Mouse (Mus musculus) intestine, embryonic 16.5 days (tissue): ENCODE data around the gene Ccdc61. TPM values are rescaled to one million over a fixed set of nuclear protein-coding genes. Genes with fewer than 3 reads are reported as not detected.

Experiments used
- ATAC-seq: fragments of 200-750 bp; cut with Nextera tagmentation; 2 replicates; pipeline ENCODE4 v1.8.0; 2017; ENCODE audit warnings: moderate TSS enrichment, moderate library complexity
- H3K27ac ChIP-seq: fragments of 300-500 bp; sonication (generic); 2 replicates; pipeline ENCODE4 v1.5.1; 2014; ENCODE audit warnings: mild to moderate bottlenecking, low read length
- H3K27me3 ChIP-seq: fragments of 300-500 bp; sonication (generic); replicated peaks from 2 replicates; pipeline ENCODE4 v1.6.1; 2014; ENCODE audit warnings: low read length, control low read depth, mixed read lengths; ENCODE audit not compliant: control insufficient read depth, insufficient read depth
- H3K36me3 ChIP-seq: fragments of 300-500 bp; sonication (generic); 2 replicates; pipeline ENCODE4 v1.6.1; 2014; ENCODE audit warnings: low read length, control low read depth; ENCODE audit not compliant: control insufficient read depth, insufficient read depth
- H3K4me1 ChIP-seq: fragments of 300-500 bp; sonication (generic); 2 replicates; pipeline ENCODE4 v1.6.1; 2014; ENCODE audit warnings: low read length, control low read depth, mixed read lengths; ENCODE audit not compliant: control insufficient read depth, insufficient read depth
- H3K4me2 ChIP-seq: fragments of 300-500 bp; sonication (generic); 2 replicates; pipeline ENCODE4 v1.6.1; 2014; ENCODE audit warnings: low read depth, low read length, control low read depth
- H3K4me3 ChIP-seq: fragments of 300-500 bp; sonication (generic); 2 replicates; pipeline ENCODE4 v1.5.1; 2014; ENCODE audit warnings: mild to moderate bottlenecking, low read length
- H3K9ac ChIP-seq: fragments of 300-500 bp; sonication (generic); 2 replicates; pipeline ENCODE4 v1.6.1; 2014; ENCODE audit warnings: low read depth, low read length
- H3K9me3 ChIP-seq: fragments of 300-500 bp; sonication (generic); 2 replicates; pipeline ENCODE4 v1.6.1; 2016; ENCODE audit warnings: low read length, control low read depth; ENCODE audit not compliant: control insufficient read depth
- WGBS: fragments of 180-500 bp; shearing (Covaris S2); extraction: QIAGEN DNeasy Blood & Tissue Kit; methylation state at CpG from one replicate; pipeline ENCODE4 v1.1.7; 2014; 5-methylcytosine and 5-hydroxymethylcytosine counted together
- polyA plus RNA-seq: library from polyadenylated mRNA; unstranded; fragments of >200 nt; fragmentation: Nextera tagmentation; extraction: Ambion mirVana; gene quantifications from 2 replicates; pipeline ENCODE4 v1.2.1, GENCODE M21; 2015

Gene Ccdc61
- 23.7 and 24.7 TPM in 2 replicates for polyA plus RNA-seq

- peak within 1 kb of the TSS; percentile 78 for H3K4me2 ChIP-seq
- WGBS = under 1% methylated on average over 33 of the region's 33 CpGs
- H3K4me3 ChIP-seq = peak within 1 kb of the TSS; percentile 81
- H3K27me3 ChIP-seq = no peaks in the 10 kb centered on the region
- peak; percentile 100 for ATAC-seq
- H3K27ac ChIP-seq = 0 out of 2 replicates have a peak within 1 kb of the TSS, but pooled peaks have one; percentile 33
- peak within 1 kb of the TSS; percentile 79 for H3K9ac ChIP-seq
- peaks cover 12% of the 10 kb centered on the region for H3K4me1 ChIP-seq
- H3K9me3 ChIP-seq = no peaks in the 10 kb centered on the region
- no peaks in the 10 kb centered on the region for H3K36me3 ChIP-seq
Observed at GRCm38 (mm10) chr7:18910241-18910831, at the start of gene Ccdc61. TSS of gene Ccdc61 (minus strand) at chr7:18910415.

GRCm38 (mm10) chr7:18959446-18959845, 49.2 kb upstream of the Ccdc61 start:
- H3K4me3 ChIP-seq = no peak overlapping the region
- peaks cover 18% of the 10 kb centered on the region for H3K4me1 ChIP-seq
- 43% methylated on average over 8 of the region's 8 CpGs for WGBS
- peaks cover 69% of the 10 kb centered on the region for H3K27me3 ChIP-seq
- H3K4me2 ChIP-seq = no peak overlapping the region
- no peaks in the 10 kb centered on the region for H3K36me3 ChIP-seq
- H3K9me3 ChIP-seq = no peaks in the 10 kb centered on the region
- ATAC-seq = no peak
- no peak overlapping the region for H3K9ac ChIP-seq
- 0 out of 2 replicates have a peak overlapping the region, but pooled peaks have one; percentile 2 for H3K27ac ChIP-seq

DNA sequence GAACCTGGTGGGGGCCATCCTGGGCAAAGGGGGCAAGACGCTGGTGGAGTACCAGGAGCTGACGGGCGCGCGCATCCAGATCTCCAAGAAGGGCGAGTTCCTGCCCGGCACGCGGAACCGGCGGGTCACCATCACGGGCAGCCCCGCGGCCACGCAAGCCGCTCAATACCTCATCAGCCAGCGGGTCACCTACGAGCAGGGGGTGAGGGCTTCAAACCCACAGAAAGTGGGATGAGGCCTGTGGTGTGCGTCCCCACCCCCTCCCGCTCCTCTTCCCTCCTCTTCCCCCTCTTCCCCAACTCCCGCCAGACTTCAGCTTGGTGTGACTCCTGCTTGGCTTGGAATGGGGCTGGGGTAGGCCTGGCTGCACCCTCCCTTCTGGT, 48.2 kb upstream of the Ccdc61 start:
- Histone ChIP-seq H3K9ac (peak overlapping the region; percentile 71), H3K27me3 (peaks cover 61% of the 10 kb centered on the region), H3K9me3 (no peaks in the 10 kb centered on the region), H3K4me1 (peaks cover 16% of the 10 kb centered on the region), H3K36me3 (no peaks in the 10 kb centered on the region), H3K27ac (no peak overlapping the region), H3K4me2 (peak overlapping the region; percentile 99), H3K4me3 (peak overlapping the region; percentile 71)
- ATAC-seq = peak; percentile 43
- 4% methylated on average over 21 of the region's 21 CpGs for WGBS

- Histone ChIP-seq H3K27ac (no peak overlapping the region), H3K36me3 (no peaks in the 10 kb centered on the region), H3K4me3 (peak overlapping the region; percentile 71), H3K9ac (peak overlapping the region; percentile 71), H3K4me1 (peaks cover 12% of the 10 kb centered on the region), H3K9me3 (no peaks in the 10 kb centered on the region), H3K27me3 (peaks cover 57% of the 10 kb centered on the region), H3K4me2 (peak overlapping the region; percentile 99)
- peak; percentile 92 for ATAC-seq
- WGBS = under 1% methylated on average over 100 of the region's 107 CpGs
Observed at GRCm38 (mm10) chr7:18957569-18958383, 47.6 kb upstream of the Ccdc61 start.

DNA sequence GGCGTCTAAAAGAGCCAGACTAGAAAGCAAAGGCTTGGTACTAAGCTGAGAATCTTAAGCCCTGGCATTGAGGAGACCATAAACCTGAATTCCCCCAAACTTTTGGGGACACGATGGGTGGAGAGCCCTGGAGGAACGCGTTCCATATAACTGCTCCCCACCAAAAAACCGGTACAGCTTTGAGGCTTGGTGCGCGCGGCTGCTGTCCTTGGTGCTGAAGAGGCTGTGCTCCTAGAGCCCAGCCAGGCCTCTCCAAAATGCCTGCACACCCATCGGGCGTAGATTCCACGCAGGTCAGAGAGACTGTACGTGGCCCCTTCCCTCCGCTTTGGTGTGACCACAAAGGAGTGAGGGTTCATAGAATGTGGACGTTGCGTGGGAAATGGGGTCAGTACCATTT, 41.2 kb upstream of the Ccdc61 start:
- H3K4me1 ChIP-seq = no peaks in the 10 kb centered on the region
- WGBS = 17% methylated on average over 15 of the region's 15 CpGs
- H3K27me3 ChIP-seq = 0 out of 2 replicates have a peak, but pooled peaks cover 8% of the 10 kb centered on the region
- H3K4me3 ChIP-seq = no peak overlapping the region
- no peak overlapping the region for H3K27ac ChIP-seq
- H3K36me3 ChIP-seq = no peaks in the 10 kb centered on the region
- H3K9ac ChIP-seq = no peak overlapping the region
- H3K4me2 ChIP-seq = no peak overlapping the region
- no peaks in the 10 kb centered on the region for H3K9me3 ChIP-seq
- ATAC-seq = no peak

- H3K27me3 ChIP-seq = 0 out of 2 replicates have a peak, but pooled peaks cover 6% of the 10 kb centered on the region
- H3K4me3 ChIP-seq = no peak overlapping the region
- H3K4me1 ChIP-seq = no peaks in the 10 kb centered on the region
- no peak for ATAC-seq
- H3K4me2 ChIP-seq = no peak overlapping the region
- no peak overlapping the region for H3K9ac ChIP-seq
- no peak overlapping the region for H3K27ac ChIP-seq
- WGBS = 28% methylated on average over 18 of the region's 18 CpGs
- no peaks in the 10 kb centered on the region for H3K36me3 ChIP-seq
- H3K9me3 ChIP-seq = no peaks in the 10 kb centered on the region
Observed at GRCm38 (mm10) chr7:18950523-18951315, 40.5 kb upstream of the Ccdc61 start.

- no peak for ATAC-seq
- no peaks in the 10 kb centered on the region for H3K36me3 ChIP-seq
- no peak overlapping the region for H3K4me3 ChIP-seq
- H3K27ac ChIP-seq = no peak overlapping the region
- H3K4me2 ChIP-seq = no peak overlapping the region
- H3K9ac ChIP-seq = no peak overlapping the region
- no peaks in the 10 kb centered on the region for H3K4me1 ChIP-seq
- H3K9me3 ChIP-seq = no peaks in the 10 kb centered on the region
- WGBS = 26% methylated on average over 12 of the region's 12 CpGs
- 0 out of 2 replicates have a peak, but pooled peaks cover 6% of the 10 kb centered on the region for H3K27me3 ChIP-seq
Observed at GRCm38 (mm10) chr7:18949781-18950522, 39.7 kb upstream of the Ccdc61 start.

DNA sequence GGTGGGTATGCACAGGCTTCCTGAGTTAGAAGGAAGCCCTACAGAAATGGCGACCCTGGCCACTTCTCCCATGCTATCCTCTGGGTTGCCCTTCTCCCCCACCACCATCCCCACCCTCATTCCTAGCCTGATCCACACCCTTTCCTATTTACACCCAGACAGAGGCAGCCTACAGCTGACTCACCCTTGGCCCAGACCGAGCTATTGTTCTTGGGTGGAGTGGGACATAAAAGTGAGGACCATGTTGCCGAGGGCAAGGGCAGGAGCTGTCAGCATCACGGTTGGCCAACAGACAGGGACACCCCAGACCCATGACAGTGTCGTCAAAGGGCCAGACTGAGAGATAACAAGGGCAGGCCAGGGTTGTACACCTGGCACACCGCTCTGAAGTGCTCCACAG, 37.9 kb upstream of the Ccdc61 start:
- no peak; the same call in 1 of the 2 replicates for ATAC-seq
- 60% methylated on average over 6 of the region's 6 CpGs for WGBS
- H3K27ac ChIP-seq = no peak overlapping the region

More for the DNA sequence above, 37.9 kb upstream of the Ccdc61 start:
- Histone ChIP-seq H3K27me3 (0 out of 2 replicates have a peak, but pooled peaks cover 3% of the 10 kb centered on the region), H3K9me3 (no peaks in the 10 kb centered on the region), H3K4me1 (no peaks in the 10 kb centered on the region), H3K36me3 (no peaks in the 10 kb centered on the region), H3K9ac (no peak overlapping the region), H3K4me2 (no peak overlapping the region), H3K4me3 (no peak overlapping the region)
